Mouse (Mus musculus) liver, embryonic 11.5 days (tissue): ENCODE measurements around the gene D430041D05Rik. TPM values are rescaled to one million over a fixed set of nuclear protein-coding genes. Genes with fewer than 3 reads are reported as not detected.

Source experiments
- ATAC-seq: fragments of 200-750 bp; cut with Nextera tagmentation; replicated peaks from 2 replicates; pipeline ENCODE4 v1.8.0; 2017; ENCODE audit warnings: moderate number of reproducible peaks, mild to moderate bottlenecking, moderate TSS enrichment, moderate library complexity; ENCODE audit not compliant: low FRiP score
- DNase-seq: peaks from one replicate; pipeline ENCODE4 v3.0.0-alpha.2; 2017; ENCODE audit warnings: low spot score
- H3K27ac ChIP-seq: fragments of 300-500 bp; sonication (generic); 2 replicates; pipeline ENCODE4 v1.5.1; 2014; ENCODE audit warnings: mild to moderate bottlenecking, low read depth, low read length, control low read depth
- H3K27me3 ChIP-seq: fragments of 300-500 bp; sonication (generic); replicated peaks from 2 replicates; pipeline ENCODE4 v1.6.1; 2014; ENCODE audit warnings: low read length, mixed read lengths; ENCODE audit not compliant: control insufficient read depth, insufficient read depth
- H3K36me3 ChIP-seq: fragments of 300-500 bp; sonication (generic); 2 replicates; pipeline ENCODE4 v1.6.1; 2014; ENCODE audit warnings: mild to moderate bottlenecking, low read length, moderate library complexity, mixed read lengths; ENCODE audit not compliant: control insufficient read depth, insufficient read depth
- H3K4me1 ChIP-seq: fragments of 300-500 bp; sonication (generic); replicated peaks from 2 replicates; pipeline ENCODE4 v1.6.1; 2014; ENCODE audit warnings: low read length, mixed read lengths; ENCODE audit not compliant: control insufficient read depth, insufficient read depth
- H3K4me2 ChIP-seq: fragments of 300-500 bp; sonication (generic); 2 replicates; pipeline ENCODE4 v1.6.1; 2014; ENCODE audit warnings: mild to moderate bottlenecking, control low read depth, moderate library complexity
- H3K4me3 ChIP-seq: fragments of 300-500 bp; sonication (generic); 2 replicates; pipeline ENCODE4 v1.5.1; 2014; ENCODE audit warnings: low read depth, low read length, control low read depth
- H3K9ac ChIP-seq: fragments of 300-500 bp; sonication (generic); 2 replicates; pipeline ENCODE4 v1.6.1; 2014; ENCODE audit warnings: low read depth, low read length, control low read depth
- H3K9me3 ChIP-seq: fragments of 300-500 bp; sonication (generic); 2 replicates; pipeline ENCODE4 v1.6.1; 2016; ENCODE audit warnings: low read length, inconsistent platforms, mixed read lengths; ENCODE audit not compliant: control insufficient read depth
- WGBS: fragments of 180-500 bp; shearing (Covaris S2); extraction: QIAGEN DNeasy Blood & Tissue Kit; methylation state at CpG from one replicate; pipeline ENCODE4 v1.1.7; 2014; 5-methylcytosine and 5-hydroxymethylcytosine counted together
- polyA plus RNA-seq: library from polyadenylated mRNA; unstranded; fragments of >200 nt; fragmentation: Nextera tagmentation; extraction: Ambion mirVana; gene quantifications from 2 replicates; pipeline ENCODE4 v1.2.1, GENCODE M21; 2014

The D430041D05Rik gene
- 0.08 and 0.16 TPM in 2 replicates for polyA plus RNA-seq

GRCm38 (mm10) chr2:104410963-104411545 is at the start of gene D430041D05Rik:
D430041D05Rik (minus strand) TSS chr2:104411013.
- Histone ChIP-seq H3K36me3 (no peaks in the 10 kb centered on the region), H3K4me3 (peak within 1 kb of the TSS; percentile 54), H3K4me1 (0 out of 2 replicates have a peak, but pooled peaks cover 3% of the 10 kb centered on the region), H3K9me3 (no peaks in the 10 kb centered on the region), H3K4me2 (peak within 1 kb of the TSS; percentile 88), H3K27me3 (peaks cover 65% of the 10 kb centered on the region), H3K9ac (peak within 1 kb of the TSS; percentile 34; the same call in 1 of the 2 replicates), H3K27ac (no peak within 1 kb of the TSS)
- WGBS = 62% methylated on average over 4 of the region's 4 CpGs
- no peak for DNase-seq
- no peak for ATAC-seq

GRCm38 (mm10) chr2:104460021-104460420 is 49.2 kb upstream of the D430041D05Rik start:
- H3K9me3 ChIP-seq = no peaks in the 10 kb centered on the region
- no peak overlapping the region for H3K4me3 ChIP-seq
- DNase-seq (no peak), ATAC-seq (no peak)
- no peak overlapping the region for H3K27ac ChIP-seq
- H3K4me2 ChIP-seq = no peak overlapping the region
- WGBS = 64% methylated on average over 3 of the region's 3 CpGs
- H3K36me3 ChIP-seq = no peaks in the 10 kb centered on the region
- H3K4me1 ChIP-seq = peaks cover 7% of the 10 kb centered on the region; the same call in 1 of the 2 replicates
- H3K27me3 ChIP-seq = no peaks in the 10 kb centered on the region
- no peak overlapping the region for H3K9ac ChIP-seq

GRCm38 (mm10) chr2:104458569-104459332 is 47.9 kb upstream of the D430041D05Rik start:
- Histone ChIP-seq H3K4me3 (no peak overlapping the region), H3K27me3 (no peaks in the 10 kb centered on the region), H3K9me3 (no peaks in the 10 kb centered on the region), H3K4me1 (peaks cover 7% of the 10 kb centered on the region; the same call in 1 of the 2 replicates), H3K36me3 (no peaks in the 10 kb centered on the region), H3K4me2 (no peak overlapping the region), H3K27ac (no peak overlapping the region), H3K9ac (no peak overlapping the region)
- DNase-seq = no peak
- WGBS = 81% methylated on average over 8 of the region's 8 CpGs
- no peak for ATAC-seq

- Histone ChIP-seq H3K9ac (no peak overlapping the region), H3K27me3 (no peaks in the 10 kb centered on the region), H3K9me3 (no peaks in the 10 kb centered on the region), H3K4me2 (no peak overlapping the region), H3K4me1 (peaks cover 7% of the 10 kb centered on the region; the same call in 1 of the 2 replicates), H3K4me3 (no peak overlapping the region), H3K36me3 (no peaks in the 10 kb centered on the region), H3K27ac (no peak overlapping the region)
- WGBS = 46% methylated on average over 3 of the region's 3 CpGs
- no peak for DNase-seq
- ATAC-seq = no peak
These were observed 46.3 kb upstream of the D430041D05Rik start for GRCm38 (mm10) chr2:104457106-104457505.

- DNase-seq (no peak), ATAC-seq (no peak)
- H3K27ac ChIP-seq = no peak overlapping the region
- no peak overlapping the region; the same call in 1 of the 2 replicates for H3K4me2 ChIP-seq
- H3K9me3 ChIP-seq = no peaks in the 10 kb centered on the region
- no peak overlapping the region for H3K4me3 ChIP-seq
- H3K4me1 ChIP-seq = peaks cover 4% of the 10 kb centered on the region; the same call in 1 of the 2 replicates
- H3K36me3 ChIP-seq = 0 out of 2 replicates have a peak, but pooled peaks cover 2% of the 10 kb centered on the region
- WGBS = 63% methylated on average over 3 of the region's 3 CpGs
- H3K27me3 ChIP-seq = no peaks in the 10 kb centered on the region
- no peak overlapping the region for H3K9ac ChIP-seq
These were observed 39.9 kb upstream of the D430041D05Rik start for GRCm38 (mm10) chr2:104450685-104451084.

- Histone ChIP-seq H3K27me3 (no peaks in the 10 kb centered on the region), H3K27ac (no peak overlapping the region), H3K9ac (no peak overlapping the region), H3K4me1 (peaks cover 4% of the 10 kb centered on the region; the same call in 1 of the 2 replicates), H3K36me3 (0 out of 2 replicates have a peak, but pooled peaks cover 2% of the 10 kb centered on the region), H3K9me3 (no peaks in the 10 kb centered on the region), H3K4me2 (no peak overlapping the region), H3K4me3 (no peak overlapping the region)
- ATAC-seq (no peak), DNase-seq (no peak)
- 95% methylated on average over 1 of the region's 1 CpGs for WGBS
These were observed 38.4 kb upstream of the D430041D05Rik start for GRCm38 (mm10) chr2:104449191-104449590.

GRCm38 (mm10) chr2:104448201-104448600 is 37.4 kb upstream of the D430041D05Rik start:
- ATAC-seq (no peak), DNase-seq (no peak)
- Histone ChIP-seq H3K27me3 (no peaks in the 10 kb centered on the region), H3K9ac (no peak overlapping the region), H3K27ac (no peak overlapping the region), H3K4me1 (peaks cover 4% of the 10 kb centered on the region; the same call in 1 of the 2 replicates), H3K36me3 (0 out of 2 replicates have a peak, but pooled peaks cover 2% of the 10 kb centered on the region), H3K4me2 (no peak overlapping the region), H3K4me3 (no peak overlapping the region), H3K9me3 (no peaks in the 10 kb centered on the region)
- 83% methylated on average over 4 of the region's 4 CpGs for WGBS

- Histone ChIP-seq H3K27me3 (no peaks in the 10 kb centered on the region), H3K4me1 (peaks cover 3% of the 10 kb centered on the region; the same call in 1 of the 2 replicates), H3K4me3 (no peak overlapping the region), H3K4me2 (no peak overlapping the region), H3K9me3 (no peaks in the 10 kb centered on the region), H3K27ac (no peak overlapping the region), H3K36me3 (peaks cover 2% of the 10 kb centered on the region; the same call in 1 of the 2 replicates), H3K9ac (no peak overlapping the region)
- DNase-seq = no peak
- no peak for ATAC-seq
- WGBS = 39% methylated on average over 1 of the region's 1 CpGs
These were observed 35.2 kb upstream of the D430041D05Rik start for GRCm38 (mm10) chr2:104446016-104446415.
